In genomic region chr6:115991881-115992620, GRCm38 (mm10) we compare ENCODE assay signal across 9 mouse cellular contexts. TPM values are rescaled to one million over a fixed set of nuclear protein-coding genes. Genes with fewer than 3 reads are reported as not detected.
A peak's percentile ranks its signal among the peaks of the same experiment; 100 is the strongest.
DNase-seq lines count a peak whose midpoint lies in the region; ATAC-seq and TF ChIP-seq lines count a peak whose summit lies in the region.
"Had no signal": no experiment of that assay in that cellular context is flagged by ENCODE, and none has a peak within 500 bp of the region (broad histone marks: within the 10 kb centered on the region; RNA-seq: fewer than 3 reads in every experiment).

No protein-coding gene starts in this region.

- peak overlapping the region; percentile 80 for H3K4me2 ChIP-seq in liver, embryonic 15.5 days

- peak overlapping the region; percentile 99 for H3K27ac ChIP-seq in thymus, adult 2 months (ENCODE audit: control insufficient read depth, insufficient read depth, low read length)
- no peak overlapping the region for H3K27ac ChIP-seq in liver, embryonic 15.5 days (replicated peaks)

- no peaks in the 10 kb centered on the region for H3K36me3 ChIP-seq in thymus, adult 2 months (ENCODE audit: control insufficient read depth, insufficient read depth, low read length)
- H3K36me3 ChIP-seq in liver, embryonic 15.5 days (replicated peaks), result no peaks in the 10 kb centered on the region

- no peak for TF ChIP-seq CTCF in thymus, adult 2 months (IDR thresholded peaks at IDR 0.05; ENCODE audit: borderline replicate concordance, control insufficient read depth, extremely low read depth, insufficient read depth, low read length, poor library complexity)

- no peak for TF ChIP-seq POLR2A in thymus, adult 2 months (IDR thresholded peaks at IDR 0.05; ENCODE audit: control insufficient read depth, extremely low read depth, insufficient read depth, low read length, poor library complexity)

- H3K9ac ChIP-seq in liver, embryonic 15.5 days, result no peak overlapping the region

- no peaks in the 10 kb centered on the region for H3K27me3 ChIP-seq in thymus, adult 2 months (ENCODE audit: control insufficient read depth, insufficient read depth, low read length)
- H3K27me3 ChIP-seq in liver, embryonic 15.5 days, result peaks cover 85% of the 10 kb centered on the region

- peak; percentile 56 for DNase-seq in adrenal gland, postnatal 10 days
- DNase-seq in adrenal gland, adult 2 months, result no peak
- no peak for DNase-seq in thymus, adult 2 months
- no peak for DNase-seq in thymus, postnatal 0 days (ENCODE audit: low spot score)
- DNase-seq in right cerebral cortex, postnatal 10 days (ENCODE audit: low spot score in 2 of 2), result no peak
- DNase-seq in layer of hippocampus, postnatal 36 days, result no peak

- H3K4me1 ChIP-seq in thymus, adult 2 months (replicated peaks; ENCODE audit: control insufficient read depth, insufficient read depth, low read length), result peaks cover 77% of the 10 kb centered on the region
- peaks cover 46% of the 10 kb centered on the region for H3K4me1 ChIP-seq in liver, embryonic 15.5 days (replicated peaks)

- peak overlapping the region; percentile 62 for H3K4me3 ChIP-seq in thymus, adult 2 months (ENCODE audit: control insufficient read depth, insufficient read depth, low read length)
- H3K4me3 ChIP-seq in liver, embryonic 15.5 days (replicated peaks), result peak overlapping the region; percentile 59

- WGBS in thymus, adult 2 months, result 77% methylated on average over 10 of the region's 10 CpGs
- WGBS in liver, embryonic 15.5 days (ENCODE audit: insufficient replicate concordance), result 34% methylated on average over 10 of the region's 10 CpGs

- ATAC-seq in liver, embryonic 15.5 days (ENCODE audit: insufficient read depth), result no peak
- no peak for ATAC-seq in activated CD4-positive, CD25-positive, alpha-beta regulatory T cell, adult 4 months

- H3K9me3 ChIP-seq in liver, embryonic 15.5 days (replicated peaks), result no peaks in the 10 kb centered on the region

RNA-seq across cellular contexts. Expression of gene Plxnd1, which starts 2.8 kb away (rescaled TPM):
- 100 to 1,000 TPM; 155 to 215 TPM for total RNA-seq in adrenal gland, postnatal 10 days (2021)
- total RNA-seq in adrenal gland, adult 2 months (2021), result 100 to 1,000 TPM; 168 to 181 TPM
- 279 and 288 TPM in 2 replicates for polyA plus RNA-seq in adrenal gland, adult 2 months (2012; rRNA removed)
- 466 and 519 TPM in 2 replicates for polyA plus RNA-seq in thymus, adult 2 months (2012; rRNA removed)
- polyA plus RNA-seq in thymus, postnatal 0 days (2015; fragmentation: Nextera tagmentation; extraction: Ambion mirVana), result 45.4 and 47.4 TPM in 2 replicates
- polyA plus RNA-seq in liver, embryonic 15.5 days (2015; fragmentation: Nextera tagmentation; extraction: Ambion mirVana), result 8.1 and 9.7 TPM in 2 replicates
- 10 to 100 TPM; 19.6 to 22.9 TPM for total RNA-seq in layer of hippocampus, postnatal 36 days (2021)
- 10 to 100 TPM; 10.6 to 10.8 TPM for polyA plus RNA-seq in activated CD4-positive, CD25-positive, alpha-beta regulatory T cell, adult 4 months (2017; shearing (Covaris generic))

RNA-seq across cellular contexts. Expression of gene H1foo, which starts 47.3 kb away (rescaled TPM):
- total RNA-seq in adrenal gland, postnatal 10 days (2021), result not detected
- total RNA-seq in adrenal gland, adult 2 months (2021), result not detected
- polyA plus RNA-seq in adrenal gland, adult 2 months (2012; rRNA removed), result not detected in 2 replicates
- polyA plus RNA-seq in thymus, adult 2 months (2012; rRNA removed), result 0.71 and 0.81 TPM in 2 replicates
- 0.23 and 0.28 TPM in 2 replicates for polyA plus RNA-seq in thymus, postnatal 0 days (2015; fragmentation: Nextera tagmentation; extraction: Ambion mirVana)
- not detected in 2 replicates for polyA plus RNA-seq in liver, embryonic 15.5 days (2015; fragmentation: Nextera tagmentation; extraction: Ambion mirVana)
- not detected for total RNA-seq in layer of hippocampus, postnatal 36 days (2021)
- under 1 TPM in 1 of 2 experiments, not detected in 1; 0.52 TPM for polyA plus RNA-seq in activated CD4-positive, CD25-positive, alpha-beta regulatory T cell, adult 4 months (2017; shearing (Covaris generic))
- polyA plus RNA-seq: urinary bladder, adult 2 months had no signal
